In genomic region chr3:52872260-52872659, GRCm38 (mm10) we compare ENCODE assay signal across 18 mouse cellular contexts.
"Had no signal": no experiment of that assay in that cellular context is flagged by ENCODE, and none has a peak within 500 bp of the region (broad histone marks: within the 10 kb centered on the region; RNA-seq: fewer than 3 reads in every experiment).

No protein-coding gene starts in this region.

- ATAC-seq: hindbrain, embryonic 16.5 days; inflammation-experienced regulatory T-cells, adult 6 months; intestine, embryonic 15.5 days; intestine, postnatal 0 days; liver, embryonic 12.5 days had no signal

- DNase-seq: gastrocnemius, adult 2 months; gastrocnemius, postnatal 10 days; gastrocnemius, postnatal 25 days; heart, adult 11 months; heart, adult 2 months; heart, postnatal 14 days; heart, postnatal 36 days; kidney, adult 18-20 months; kidney, adult 8-10 months; kidney, postnatal 10 days; kidney, postnatal 25 days; kidney, postnatal 4 days; left cerebral cortex, postnatal 4 days had no signal
